20 mouse cellular contexts compared by ENCODE assay signal in genomic region chr3:67213047-67213457, GRCm38 (mm10).
DNase-seq lines count a peak whose midpoint lies in the region; ATAC-seq lines count a peak whose summit lies in the region.
"Had no signal": no experiment of that assay in that cellular context is flagged by ENCODE, and none has a peak within 500 bp of the region (broad histone marks: within the 10 kb centered on the region; RNA-seq: fewer than 3 reads in every experiment).

No protein-coding gene starts in this region.

- H3K4me3 ChIP-seq in forebrain, embryonic 13.5 days, result no peak overlapping the region
- no peak overlapping the region for H3K4me3 ChIP-seq in forebrain, embryonic 16.5 days (replicated peaks; ENCODE audit: low read length)
- no peak overlapping the region for H3K4me3 ChIP-seq in midbrain, embryonic 13.5 days (replicated peaks)

- no peak overlapping the region for H3K27ac ChIP-seq in forebrain, embryonic 13.5 days
- no peak overlapping the region for H3K27ac ChIP-seq in forebrain, embryonic 16.5 days (ENCODE audit: low read length)
- peak overlapping the region; percentile 15; the same call in 1 of the 2 replicates for H3K27ac ChIP-seq in midbrain, embryonic 13.5 days
- H3K27ac ChIP-seq: stomach, postnatal 0 days had no signal

- WGBS in forebrain, embryonic 13.5 days, result 4% methylated on average over 1 of the region's 1 CpGs
- 7% methylated on average over 1 of the region's 1 CpGs for WGBS in forebrain, embryonic 16.5 days
- 37% methylated on average over 1 of the region's 1 CpGs for WGBS in midbrain, embryonic 13.5 days

- H3K9ac ChIP-seq in forebrain, embryonic 13.5 days, result no peak overlapping the region
- no peak overlapping the region for H3K9ac ChIP-seq in forebrain, embryonic 16.5 days (replicated peaks; ENCODE audit: low read depth, low read length)
- no peak overlapping the region for H3K9ac ChIP-seq in midbrain, embryonic 13.5 days (replicated peaks)
- H3K9ac ChIP-seq: liver, postnatal 0 days had no signal

- peak; percentile 33; the same call in 1 of the 2 replicates for ATAC-seq in forebrain, embryonic 13.5 days
- no peak for ATAC-seq in forebrain, embryonic 16.5 days
- peak; percentile 82 for ATAC-seq in midbrain, embryonic 13.5 days
- no peak for ATAC-seq in cerebellum, adult (ENCODE audit: insufficient number of reproducible peaks, low FRiP score, low TSS enrichment)
- ATAC-seq: hindbrain, embryonic 16.5 days; liver, postnatal 0 days had no signal

- no peaks in the 10 kb centered on the region for H3K27me3 ChIP-seq in forebrain, embryonic 13.5 days
- no peaks in the 10 kb centered on the region for H3K27me3 ChIP-seq in forebrain, embryonic 16.5 days (replicated peaks; ENCODE audit: control insufficient read depth, insufficient read depth, low read length)
- H3K27me3 ChIP-seq in midbrain, embryonic 13.5 days, result no peaks in the 10 kb centered on the region

- H3K4me2 ChIP-seq in forebrain, embryonic 13.5 days, result no peak overlapping the region
- H3K4me2 ChIP-seq in forebrain, embryonic 16.5 days (ENCODE audit: low read length), result no peak overlapping the region
- H3K4me2 ChIP-seq in midbrain, embryonic 13.5 days (replicated peaks), result no peak overlapping the region

- H3K9me3 ChIP-seq in forebrain, embryonic 13.5 days (replicated peaks), result no peaks in the 10 kb centered on the region
- H3K9me3 ChIP-seq in forebrain, embryonic 16.5 days (ENCODE audit: control insufficient read depth, low read length), result no peaks in the 10 kb centered on the region
- H3K9me3 ChIP-seq in midbrain, embryonic 13.5 days, result no peaks in the 10 kb centered on the region
- H3K9me3 ChIP-seq: G1E had no signal

- peak; percentile 15 for DNase-seq in MN1 (ENCODE audit: low spot score)
- peak; percentile 26 for DNase-seq in embryo, embryonic 11 days
- no peak for DNase-seq in lung, postnatal 14 days
- DNase-seq in kidney, postnatal 14 days, result no peak
- DNase-seq: adrenal gland, adult 2 months; cerebellum, adult 9-11 months; gastrocnemius, postnatal 10 days; heart, adult 11 months; heart, postnatal 4 days; kidney, adult 11 months; liver, postnatal 0 days; lung, postnatal 36 days; right cerebral cortex, postnatal 4 days had no signal

- H3K36me3 ChIP-seq in forebrain, embryonic 13.5 days (ENCODE audit: poor library complexity, severe bottlenecking), result no peaks in the 10 kb centered on the region
- no peaks in the 10 kb centered on the region for H3K36me3 ChIP-seq in forebrain, embryonic 16.5 days (ENCODE audit: control insufficient read depth, insufficient read depth)
- H3K36me3 ChIP-seq in midbrain, embryonic 13.5 days, result no peaks in the 10 kb centered on the region
- H3K36me3 ChIP-seq: G1E had no signal

- H3K4me1 ChIP-seq in forebrain, embryonic 13.5 days, result peaks cover 5% of the 10 kb centered on the region; the same call in 1 of the 2 replicates
- peaks cover 4% of the 10 kb centered on the region; the same call in 1 of the 2 replicates for H3K4me1 ChIP-seq in forebrain, embryonic 16.5 days (replicated peaks; ENCODE audit: control insufficient read depth, insufficient read depth, low read length)
- H3K4me1 ChIP-seq in midbrain, embryonic 13.5 days (replicated peaks), result peaks cover 6% of the 10 kb centered on the region

Comparison
In these comparisons a context has a peak if more than half of its experiments do, and no peak if none do; other contexts are left out.
1. ATAC-seq: peak in forebrain, embryonic 13.5 days (single experiment) and midbrain, embryonic 13.5 days (single experiment); none in forebrain, embryonic 16.5 days (single experiment) and cerebellum, adult (single experiment).
2. DNase-seq: peak in MN1 (single experiment) and embryo, embryonic 11 days (single experiment); none in lung, postnatal 14 days (single experiment) and kidney, postnatal 14 days (single experiment).